Mouse (Mus musculus): ENCODE data around the gene Dcxr. TPM values are rescaled to one million over a fixed set of nuclear protein-coding genes. Genes with fewer than 3 reads are reported as not detected.
A peak's percentile ranks its signal among the peaks of the same experiment; 100 is the strongest.

Gene Dcxr
- polyA plus RNA-seq, 1 experiment from 2014 or later, result 11.8 TPM

DNA sequence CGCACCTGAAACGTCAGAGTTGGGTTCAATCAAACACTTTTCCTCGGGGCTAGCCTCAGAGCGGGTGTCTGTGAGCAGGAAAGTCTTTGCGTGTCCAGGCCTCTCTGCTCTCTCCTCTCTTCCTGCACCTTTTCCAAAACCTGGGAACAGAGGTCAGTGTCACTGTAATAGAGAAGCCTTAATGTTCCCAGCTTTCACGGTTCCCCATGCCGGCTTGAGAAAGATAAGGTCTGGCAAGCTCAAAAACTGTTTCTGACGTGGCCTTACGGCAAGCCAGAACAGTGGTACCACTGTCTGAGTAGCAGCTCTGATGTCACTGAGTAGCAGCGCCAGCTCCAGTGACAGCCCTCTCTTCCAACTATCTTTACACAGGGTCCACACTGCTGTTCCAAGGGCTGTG lies 12.5 kb downstream of the Dcxr start:
- Histone ChIP-seq H3K36me3 (peaks cover 50% of the 10 kb centered on the region), H3K9ac (replicated peaks) (peak overlapping the region; percentile 77), H3K4me1 (peaks cover 38% of the 10 kb centered on the region), H3K27me3 (no peaks in the 10 kb centered on the region), H3K27ac (replicated peaks) (0 out of 2 replicates have a peak overlapping the region, but pooled peaks have one; percentile 5), H3K9me3 (no peaks in the 10 kb centered on the region), H3K4me2 (replicated peaks) (peak overlapping the region; percentile 84), H3K4me3 (peak overlapping the region; percentile 62)
- WGBS, result 65% methylated on average over 10 of the region's 10 CpGs
- ATAC-seq (ENCODE audit: low FRiP score, low read depth), result no peak

DNA sequence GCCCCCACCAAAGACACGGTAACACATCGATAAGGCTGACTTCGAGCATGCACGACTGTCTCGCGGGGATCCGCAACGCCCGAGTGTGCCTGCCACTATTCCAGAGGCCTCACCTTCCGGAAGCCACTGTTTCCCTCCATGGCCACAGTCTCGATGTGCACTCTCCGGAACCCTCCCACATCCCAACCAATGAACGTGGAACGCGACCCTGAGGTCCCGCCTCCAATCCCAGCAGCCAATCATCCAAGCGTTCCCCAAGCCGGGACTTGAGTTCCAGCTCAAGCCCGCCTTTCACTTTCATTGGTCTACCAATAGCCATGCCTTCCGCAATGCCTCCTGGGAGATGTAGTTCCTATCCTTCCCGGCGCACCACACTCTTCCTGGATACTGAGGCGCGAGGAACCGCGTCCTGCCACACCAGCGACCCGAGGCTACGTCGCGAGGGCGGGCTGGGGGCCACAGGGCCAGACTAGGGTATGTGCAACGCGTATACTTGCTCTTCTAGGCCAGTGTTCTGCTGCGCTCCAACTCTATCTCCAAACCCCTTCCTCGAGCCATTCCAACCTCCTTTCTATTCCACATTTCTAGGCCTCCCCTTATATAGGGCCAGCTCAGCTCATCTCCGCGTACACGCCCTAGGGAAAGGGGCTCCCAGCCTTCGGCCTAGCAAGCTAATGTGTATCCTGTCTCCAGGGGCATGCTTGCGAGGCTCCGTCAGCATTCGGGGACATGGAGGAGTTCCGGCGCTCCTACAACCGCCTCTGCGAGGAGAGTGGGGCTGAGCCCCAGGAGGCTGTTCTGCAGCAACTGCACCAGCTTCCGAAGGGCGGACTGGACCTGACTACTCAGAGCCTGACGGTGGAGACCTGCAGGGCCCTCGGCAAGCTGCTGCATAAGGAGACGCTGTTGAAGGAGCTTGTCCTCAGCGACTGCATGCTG lies 13.2 kb downstream of the Dcxr start, which contains the start of the genes Cenpx and Lrrc45:
Cenpx (minus strand) TSS at position 159 of the 939 bp plus-strand sequence.
Lrrc45 (plus strand) TSS at position 346 of the 939 bp plus-strand sequence.
- Histone ChIP-seq H3K36me3 (peaks cover 50% of the 10 kb centered on the region), H3K4me2 (replicated peaks) (peak within 1 kb of the TSS; percentile 84), H3K27me3 (no peaks in the 10 kb centered on the region), H3K27ac (replicated peaks) (peak within 1 kb of the TSS; percentile 65), H3K9ac (replicated peaks) (peak within 1 kb of the TSS; percentile 77), H3K4me3 (peak within 1 kb of the TSS; percentile 62), H3K9me3 (no peaks in the 10 kb centered on the region), H3K4me1 (peaks cover 38% of the 10 kb centered on the region)
- WGBS, result 3% methylated on average over 53 of the region's 53 CpGs
- ATAC-seq (ENCODE audit: low FRiP score, low read depth), result peak; percentile 96

DNA sequence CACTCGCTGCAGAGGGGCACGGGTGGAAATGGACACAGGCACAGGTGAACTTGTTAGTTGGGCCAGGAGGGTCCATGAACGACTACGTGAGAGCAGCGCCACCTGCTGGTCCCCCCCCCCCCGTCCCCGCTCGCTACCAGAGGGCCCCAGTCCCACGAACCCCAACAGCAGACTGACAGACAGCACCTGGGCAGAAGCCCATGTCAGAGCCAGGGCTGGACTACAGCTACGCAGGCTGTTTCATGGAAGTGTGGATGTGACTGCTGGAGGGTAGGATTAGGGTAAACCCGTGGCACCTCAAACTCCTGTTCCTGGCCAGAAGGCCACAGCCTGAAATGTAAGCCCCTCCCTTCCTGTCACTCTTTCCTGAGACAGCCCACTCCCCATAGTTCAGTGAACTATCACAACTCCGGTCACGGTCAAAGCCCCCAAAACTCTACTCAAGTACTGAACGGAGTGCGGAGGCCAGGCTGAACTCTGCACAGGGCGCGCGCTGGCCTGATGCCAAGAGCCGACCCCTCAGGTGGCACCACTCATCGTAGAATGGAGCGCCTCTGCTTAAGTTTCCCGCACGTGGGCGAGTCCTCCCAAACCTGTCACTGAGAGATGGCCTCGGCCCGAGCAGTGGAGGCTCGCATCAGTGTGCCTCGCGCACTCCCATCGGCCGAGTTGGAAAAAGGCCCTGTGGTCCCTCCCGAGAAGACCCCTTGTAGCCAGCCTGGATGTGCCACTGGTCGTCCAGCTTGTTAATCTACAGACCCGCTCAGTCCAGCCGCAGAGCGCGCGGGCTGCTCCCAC lies 14.1 kb downstream of the Dcxr start:
- Histone ChIP-seq H3K27me3 (no peaks in the 10 kb centered on the region), H3K4me2 (replicated peaks) (peak overlapping the region; percentile 84), H3K36me3 (peaks cover 42% of the 10 kb centered on the region), H3K9ac (replicated peaks) (peak overlapping the region; percentile 59), H3K9me3 (no peaks in the 10 kb centered on the region), H3K4me3 (peak overlapping the region; percentile 62), H3K4me1 (peaks cover 40% of the 10 kb centered on the region), H3K27ac (replicated peaks) (peak overlapping the region; percentile 65)
- ATAC-seq (ENCODE audit: low FRiP score, low read depth), result peak; percentile 70
- WGBS, result 1% methylated on average over 38 of the region's 38 CpGs

DNA sequence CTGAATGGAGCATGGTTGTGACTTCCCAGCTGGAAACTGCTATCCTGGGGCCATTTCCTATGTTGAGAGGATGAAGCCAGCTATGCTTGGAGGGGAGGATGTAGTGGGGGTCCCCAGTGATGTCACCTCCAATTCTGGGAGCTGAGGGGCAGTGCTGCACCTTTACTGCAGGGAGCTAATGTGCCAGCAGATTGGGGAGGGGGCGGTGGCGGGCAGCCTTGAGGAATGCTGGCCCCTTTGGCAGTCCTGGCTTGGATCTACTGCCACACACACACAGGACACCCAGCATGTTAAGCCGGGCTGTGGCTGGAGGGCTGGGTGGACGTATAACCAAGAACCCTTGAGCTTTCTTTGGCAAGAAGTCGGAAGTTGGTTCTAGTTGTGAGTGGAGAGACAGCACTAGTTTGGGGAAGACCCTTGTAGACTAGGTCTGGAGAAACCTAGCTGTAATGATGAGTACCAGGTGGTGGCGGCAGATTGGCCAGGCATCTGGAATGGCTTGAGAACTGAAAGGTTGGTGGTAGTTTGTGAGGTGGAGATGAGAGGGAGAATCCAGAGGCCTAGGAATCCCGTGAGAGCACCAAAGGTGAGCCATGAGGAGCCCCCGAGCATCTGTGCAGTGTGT lies 15.0 kb downstream of the Dcxr start:
- WGBS, result 71% methylated on average over 8 of the region's 8 CpGs
- Histone ChIP-seq H3K27me3 (no peaks in the 10 kb centered on the region), H3K9ac (replicated peaks) (peak overlapping the region; percentile 59), H3K4me1 (peaks cover 49% of the 10 kb centered on the region), H3K36me3 (peaks cover 34% of the 10 kb centered on the region), H3K27ac (replicated peaks) (0 out of 2 replicates have a peak overlapping the region, but pooled peaks have one; percentile 65), H3K9me3 (no peaks in the 10 kb centered on the region), H3K4me2 (replicated peaks) (peak overlapping the region; percentile 84), H3K4me3 (peak overlapping the region; percentile 62; the same call in 1 of the 2 replicates)
- no peak for ATAC-seq (ENCODE audit: low FRiP score, low read depth)

DNA sequence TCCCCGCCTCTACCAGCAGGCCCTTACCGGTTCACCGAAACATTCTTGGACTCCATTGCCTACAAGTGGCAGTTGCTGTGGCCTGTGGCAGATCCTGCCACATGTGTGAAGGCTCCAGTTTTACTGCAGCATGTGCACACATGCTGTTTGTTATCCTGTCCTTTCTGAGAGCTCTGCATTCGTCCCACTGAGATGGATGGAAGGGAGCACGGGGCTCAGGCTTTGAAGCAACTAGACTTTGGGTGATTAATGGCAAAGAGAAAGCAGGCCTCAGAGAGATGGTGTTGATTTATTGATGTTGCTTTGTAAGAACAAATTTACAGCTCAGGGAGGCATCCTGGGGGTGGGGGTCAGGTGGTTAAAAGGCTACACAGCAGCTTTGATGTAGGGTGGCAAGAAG lies 16.4 kb downstream of the Dcxr start:
- Histone ChIP-seq H3K27ac (replicated peaks) (no peak overlapping the region), H3K9me3 (no peaks in the 10 kb centered on the region), H3K4me2 (replicated peaks) (no peak overlapping the region), H3K4me1 (peaks cover 58% of the 10 kb centered on the region), H3K27me3 (no peaks in the 10 kb centered on the region), H3K4me3 (no peak overlapping the region), H3K9ac (replicated peaks) (no peak overlapping the region), H3K36me3 (peaks cover 24% of the 10 kb centered on the region; the same call in 1 of the 2 replicates)
- no peak for ATAC-seq (ENCODE audit: low FRiP score, low read depth)
- 77% methylated on average over 5 of the region's 5 CpGs for WGBS

DNA sequence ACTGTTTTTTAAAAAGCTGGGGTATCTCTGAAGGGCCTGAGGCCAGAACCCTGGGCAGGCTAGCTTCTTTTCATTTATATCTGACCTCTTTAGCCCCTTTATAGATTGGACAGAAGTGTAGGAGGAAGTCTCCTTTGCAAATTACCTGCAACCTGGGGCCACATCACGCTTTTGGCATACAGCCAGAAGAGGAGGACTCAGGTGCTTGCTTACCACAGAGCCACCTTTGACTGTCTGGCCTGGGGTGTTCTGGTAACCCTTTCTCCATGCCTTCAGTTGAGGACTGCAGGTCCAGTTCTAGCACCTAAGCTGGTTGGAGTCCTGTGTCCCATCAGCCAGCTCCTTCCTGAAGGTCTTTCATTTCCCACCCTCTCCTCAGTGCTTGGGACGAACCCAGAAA lies 17.5 kb downstream of the Dcxr start:
- Histone ChIP-seq H3K4me2 (replicated peaks) (no peak overlapping the region), H3K4me3 (no peak overlapping the region), H3K27me3 (no peaks in the 10 kb centered on the region), H3K4me1 (peaks cover 57% of the 10 kb centered on the region), H3K9me3 (no peaks in the 10 kb centered on the region), H3K9ac (replicated peaks) (no peak overlapping the region), H3K36me3 (peaks cover 23% of the 10 kb centered on the region; the same call in 1 of the 2 replicates), H3K27ac (replicated peaks) (no peak overlapping the region)
- 71% methylated on average over 2 of the region's 2 CpGs for WGBS
- no peak for ATAC-seq (ENCODE audit: low FRiP score, low read depth)

DNA sequence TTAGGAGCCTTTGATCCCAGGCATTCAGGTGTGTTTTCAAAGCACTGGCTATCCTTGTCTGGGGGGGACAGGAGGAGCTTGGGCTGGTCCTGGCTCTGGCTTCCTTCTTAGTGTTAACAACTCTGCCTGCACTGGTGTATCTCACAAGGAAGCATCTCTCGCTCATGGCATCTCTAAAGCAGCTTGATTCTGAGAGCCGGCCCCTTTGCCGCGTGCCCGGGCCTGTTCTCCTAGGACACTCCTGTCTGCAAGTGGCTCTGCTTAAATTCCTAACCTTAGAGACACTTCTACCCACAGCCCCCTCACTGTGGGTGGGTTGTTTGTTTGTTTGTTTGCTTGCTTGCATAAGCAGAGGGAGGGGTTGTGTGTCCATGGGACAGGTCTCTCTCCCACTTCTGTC lies 19.1 kb downstream of the Dcxr start:
- WGBS, result 32% methylated on average over 5 of the region's 5 CpGs
- Histone ChIP-seq H3K4me3 (no peak overlapping the region), H3K9me3 (no peaks in the 10 kb centered on the region), H3K9ac (replicated peaks) (no peak overlapping the region), H3K27me3 (no peaks in the 10 kb centered on the region), H3K36me3 (peaks cover 27% of the 10 kb centered on the region), H3K27ac (replicated peaks) (peak overlapping the region; percentile 72), H3K4me2 (replicated peaks) (no peak overlapping the region), H3K4me1 (peaks cover 58% of the 10 kb centered on the region)
- no peak for ATAC-seq (ENCODE audit: low FRiP score, low read depth)

DNA sequence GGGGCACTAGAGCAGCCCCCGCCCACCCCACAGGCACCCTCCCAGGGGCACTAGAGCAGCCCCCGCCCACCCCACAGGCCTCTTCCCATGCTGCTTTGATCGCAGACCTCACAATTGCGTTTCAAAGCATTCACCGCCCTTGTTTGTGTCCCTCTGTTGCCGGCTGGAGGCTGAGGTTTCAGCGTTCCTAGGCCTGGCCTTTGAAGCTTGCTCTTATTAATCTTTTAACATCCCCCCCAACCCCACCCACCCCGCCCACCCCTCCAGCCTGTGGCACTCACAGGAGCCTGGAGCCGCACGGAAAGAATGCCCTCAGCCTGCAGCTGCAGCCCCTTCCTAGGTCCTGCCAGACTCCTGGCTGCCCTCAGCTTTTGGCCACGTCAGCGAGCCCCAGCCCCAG lies 19.9 kb downstream of the Dcxr start:
- 5% methylated on average over 8 of the region's 12 CpGs for WGBS
- H3K4me2 ChIP-seq (replicated peaks), result no peak overlapping the region; the same call in 1 of the 2 replicates
- H3K4me1 ChIP-seq, result peaks cover 50% of the 10 kb centered on the region
- H3K9ac ChIP-seq (replicated peaks), result peak overlapping the region; percentile 44
- peak overlapping the region; percentile 72 for H3K27ac ChIP-seq (replicated peaks)
- no peak overlapping the region for H3K4me3 ChIP-seq
- no peaks in the 10 kb centered on the region for H3K27me3 ChIP-seq
- peaks cover 33% of the 10 kb centered on the region for H3K36me3 ChIP-seq
- no peaks in the 10 kb centered on the region for H3K9me3 ChIP-seq
- ATAC-seq (ENCODE audit: low FRiP score, low read depth), result no peak

DNA sequence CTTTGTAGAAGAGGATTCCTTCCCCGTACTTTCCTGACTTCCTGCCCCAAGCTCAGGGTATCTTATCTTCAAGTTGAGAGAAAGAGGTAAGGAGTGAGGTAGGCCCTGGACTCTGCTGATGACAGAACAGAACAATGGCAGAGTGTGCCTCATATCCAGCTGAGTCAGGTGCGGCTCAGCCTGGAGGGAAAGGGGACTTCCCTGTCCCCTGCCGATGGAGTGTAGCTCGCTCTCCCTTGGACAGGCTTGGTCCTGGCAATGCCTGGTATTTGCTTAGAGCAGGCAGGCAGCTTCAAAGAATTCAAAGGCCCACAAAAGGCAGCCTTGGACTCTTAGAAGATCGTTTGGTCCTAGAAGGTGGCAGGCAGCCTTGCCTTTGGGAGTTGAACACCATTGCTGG lies 21.0 kb downstream of the Dcxr start:
- Histone ChIP-seq H3K9me3 (no peaks in the 10 kb centered on the region), H3K4me3 (no peak overlapping the region), H3K27ac (replicated peaks) (no peak overlapping the region; the same call in 1 of the 2 replicates), H3K4me2 (replicated peaks) (no peak overlapping the region), H3K9ac (replicated peaks) (no peak overlapping the region), H3K27me3 (no peaks in the 10 kb centered on the region), H3K36me3 (peaks cover 41% of the 10 kb centered on the region), H3K4me1 (peaks cover 43% of the 10 kb centered on the region)
- 62% methylated on average over 5 of the region's 5 CpGs for WGBS
- ATAC-seq (ENCODE audit: low FRiP score, low read depth), result no peak

DNA sequence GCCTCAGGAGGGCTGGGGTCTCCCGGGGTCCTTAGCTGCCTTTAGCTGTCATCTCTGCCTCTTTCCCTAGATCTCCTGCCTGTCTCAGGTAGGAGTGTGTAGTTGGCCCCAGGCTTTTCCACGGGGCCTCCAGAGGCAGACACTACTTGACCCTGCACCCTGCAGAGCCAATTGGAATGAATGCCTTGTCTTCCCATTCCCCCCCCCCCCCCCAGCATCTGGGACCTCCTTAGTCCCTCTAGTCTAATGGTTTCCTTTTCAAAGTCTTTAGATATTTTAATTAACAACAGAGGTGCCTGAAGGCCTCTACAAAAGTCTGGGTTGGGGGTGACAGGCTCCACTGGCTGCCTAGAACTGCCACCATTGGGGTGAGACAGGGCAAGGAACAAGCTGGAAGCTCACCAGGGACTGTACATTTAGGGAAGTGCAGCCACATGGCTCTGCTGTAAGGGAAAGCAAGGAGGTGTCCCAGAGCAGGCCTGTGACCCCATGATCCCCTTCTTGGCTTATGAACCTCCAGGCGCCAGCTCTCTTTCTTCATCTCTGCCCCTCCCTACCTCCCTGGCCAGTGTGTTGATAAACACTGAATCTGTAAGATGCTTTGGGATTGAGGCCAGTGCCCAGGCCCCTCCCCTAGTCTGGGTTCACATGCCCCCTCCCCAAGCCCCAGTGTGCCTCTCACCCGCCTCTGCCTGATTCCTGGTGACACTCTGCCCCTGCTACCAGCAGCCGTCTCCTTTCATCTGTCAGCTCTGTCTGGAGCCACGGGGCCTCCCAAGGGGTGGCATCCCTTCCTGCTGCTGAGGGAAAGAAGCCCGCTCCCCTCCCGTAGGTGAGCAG lies 22.4 kb downstream of the Dcxr start:
- Histone ChIP-seq H3K4me1 (peaks cover 43% of the 10 kb centered on the region), H3K27ac (replicated peaks) (peak overlapping the region; percentile 54), H3K9ac (replicated peaks) (peak overlapping the region; percentile 43), H3K4me3 (0 out of 2 replicates have a peak overlapping the region, but pooled peaks have one; percentile 5), H3K9me3 (no peaks in the 10 kb centered on the region), H3K4me2 (replicated peaks) (no peak overlapping the region), H3K36me3 (peaks cover 36% of the 10 kb centered on the region), H3K27me3 (no peaks in the 10 kb centered on the region)
- 14% methylated on average over 8 of the region's 8 CpGs for WGBS
- no peak for ATAC-seq (ENCODE audit: low FRiP score, low read depth)
